Mouse (Mus musculus) erythroblast, embryonic 14.5 days (primary cell): ENCODE data around the gene Cbx6.

ENCODE experiments used
- GATA1 ChIP-seq: IDR thresholded peaks from 2 replicates; pipeline ENCODE4 v1.6.1; 2012; ENCODE audit warnings: low read length, inconsistent platforms, mixed read lengths
- TAL1 ChIP-seq: IDR thresholded peaks from 3 replicates; pipeline ENCODE4 v1.6.1; 2012; ENCODE audit warnings: low read length, inconsistent platforms, mixed read lengths

DNA sequence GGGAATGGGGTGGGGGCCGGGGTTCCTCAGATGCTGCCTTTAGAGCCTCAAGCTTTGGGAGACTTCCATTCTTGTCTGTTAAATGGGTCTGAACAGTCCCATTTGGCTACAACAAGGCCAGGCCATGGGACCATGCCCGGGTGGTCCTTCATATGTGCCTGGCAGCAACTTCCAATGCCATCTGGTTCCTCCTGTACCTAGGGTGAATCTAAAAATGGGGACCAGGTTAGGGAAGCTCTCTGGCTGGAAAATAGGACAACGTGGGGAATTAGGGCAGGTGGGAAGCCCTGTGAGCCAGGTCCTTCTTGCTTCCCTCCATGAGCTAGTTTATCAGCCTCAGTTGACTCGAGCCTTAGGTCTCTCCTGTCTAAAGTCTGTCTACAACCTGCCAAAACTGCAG is 23.5 kb downstream of the Cbx6 start:
- TF ChIP-seq GATA1 (no peak), TAL1 (no peak)
